Mouse (Mus musculus) ES-E14 (cell line): Measurements from ENCODE around the gene Abcg8. TPM values are rescaled to one million over a fixed set of nuclear protein-coding genes. Genes with fewer than 3 reads are reported as not detected.

Experiments
- DNase-seq: peaks from one replicate; pipeline ENCODE4 v3.0.0-alpha.2; 2013; ENCODE audit warnings: low read depth, low spot score
- H3K27ac ChIP-seq: 2 replicates; pipeline ENCODE4 v1.5.1; 2012; ENCODE audit warnings: low read depth, mild to moderate bottlenecking, low read length, moderate library complexity, mixed read lengths; ENCODE audit not compliant: poor library complexity, insufficient read depth, severe bottlenecking
- H3K36me3 ChIP-seq: 2 replicates; pipeline ENCODE4 v1.6.1; 2012; ENCODE audit warnings: mild to moderate bottlenecking, low read length, moderate library complexity, mixed read lengths; ENCODE audit not compliant: control insufficient read depth, poor library complexity, insufficient read depth, severe bottlenecking
- H3K4me1 ChIP-seq, 2 experiments: fragments of 150-350 bp in 1 of 2; sonication (generic) in 1 of 2; 2 replicates each; pipeline ENCODE4 v1.6.1; 2012; ENCODE audit warnings: low read length in 2 of 2, mild to moderate bottlenecking in 1 of 2, mixed read lengths in 1 of 2; ENCODE audit not compliant: control insufficient read depth in 2 of 2, insufficient read depth in 2 of 2, poor library complexity in 1 of 2
- H3K4me3 ChIP-seq, 2 experiments: fragments of 150-350 bp in 1 of 2; sonication (generic) in 1 of 2; 2 replicates each; pipeline ENCODE4 v1.5.1; 2012; ENCODE audit warnings: low read length in 2 of 2, low read depth in 1 of 2, mild to moderate bottlenecking in 1 of 2, mixed read lengths in 1 of 2; ENCODE audit not compliant: insufficient read depth in 1 of 2, poor library complexity in 1 of 2, severe bottlenecking in 1 of 2
- H3K9ac ChIP-seq: 2 replicates; pipeline ENCODE4 v1.6.1; 2012; ENCODE audit warnings: low read depth, mild to moderate bottlenecking, low read length, mixed read lengths; ENCODE audit not compliant: poor library complexity, insufficient read depth, severe bottlenecking
- H3K9me3 ChIP-seq: fragments of 150-350 bp; sonication (generic); 2 replicates; pipeline ENCODE4 v1.6.1; 2012; ENCODE audit warnings: low read depth, mild to moderate bottlenecking, low read length; ENCODE audit not compliant: control insufficient read depth, insufficient read depth
- CHD2 ChIP-seq: IDR thresholded peaks from 2 replicates; pipeline ENCODE4 v1.6.1; 2014; ENCODE audit warnings: mild to moderate bottlenecking, low read depth, low read length, inconsistent platforms
- HCFC1 ChIP-seq: IDR thresholded peaks from 2 replicates; pipeline ENCODE4 v1.6.1; 2012; ENCODE audit warnings: low read length, inconsistent platforms, borderline replicate concordance; ENCODE audit not compliant: insufficient read depth
- MAFK ChIP-seq: IDR thresholded peaks from 2 replicates; pipeline ENCODE4 v1.6.1; 2014; ENCODE audit warnings: mild to moderate bottlenecking, low read depth, low read length, inconsistent platforms; ENCODE audit not compliant: insufficient read depth
- ZC3H11A ChIP-seq: IDR thresholded peaks from 2 replicates; pipeline ENCODE4 v1.6.1; 2012; ENCODE audit warnings: low read depth, mild to moderate bottlenecking, inconsistent platforms, low read length, borderline replicate concordance
- ZNF384 ChIP-seq: IDR thresholded peaks from 2 replicates; pipeline ENCODE4 v1.6.1; 2012; ENCODE audit warnings: low read depth, low read length, inconsistent platforms
- in situ Hi-C, 2 experiments: fragments of 600-800 bp; cut with MboI; formaldehyde crosslinking; loops; one replicate each; pipeline ENCODE4 v1.15.1; 2025; ENCODE audit warnings: low sequenced_read_pairs in 2 of 2, inconsistent platforms in 1 of 2; ENCODE audit not compliant: unreplicated experiment in 2 of 2
- total RNA-seq: library from RNA; depleted of rRNA; stranded (reverse); fragments of 300-350 nt; gene quantifications from 2 replicates; pipeline ENCODE4 v1.2.3, GENCODE M21; 2012

The Abcg8 gene
- total RNA-seq, 1 experiment: 0.09 TPM

DNA sequence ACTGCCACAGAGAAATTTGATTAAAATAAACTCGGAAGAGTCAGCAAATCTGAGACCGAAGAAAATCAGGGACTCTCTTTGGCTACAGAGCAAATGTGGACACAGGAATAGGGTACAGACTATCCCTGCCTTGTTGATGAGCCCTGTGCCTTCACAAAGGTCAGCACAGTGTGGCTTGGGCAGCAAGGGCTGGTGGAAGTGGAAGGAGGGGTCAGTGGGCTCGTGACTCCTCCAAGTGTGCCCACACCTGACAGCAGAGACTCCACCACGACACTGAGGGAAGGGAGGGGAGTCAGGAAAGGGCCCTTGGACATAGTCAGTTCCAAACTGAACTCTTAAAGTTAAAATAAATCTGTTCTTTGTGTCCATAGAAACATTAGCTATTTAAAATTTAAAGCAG lies 38.8 kb downstream of the Abcg8 start:
- H3K9me3 ChIP-seq: no peaks in the 10 kb centered on the region
- no peak overlapping the region for H3K9ac ChIP-seq
- peaks cover 18% of the 10 kb centered on the region for H3K36me3 ChIP-seq
- in situ Hi-C loops: no loop called here
- TF ChIP-seq ZC3H11A (no peak), HCFC1 (no peak), CHD2 (no peak), ZNF384 (no peak), MAFK (no peak)
- no peak overlapping the region for H3K27ac ChIP-seq
- no peak overlapping the region for H3K4me3 ChIP-seq
- peaks cover 12 to 15% of the 10 kb centered on the region in 2 experiments for H3K4me1 ChIP-seq
- no peak for DNase-seq

DNA sequence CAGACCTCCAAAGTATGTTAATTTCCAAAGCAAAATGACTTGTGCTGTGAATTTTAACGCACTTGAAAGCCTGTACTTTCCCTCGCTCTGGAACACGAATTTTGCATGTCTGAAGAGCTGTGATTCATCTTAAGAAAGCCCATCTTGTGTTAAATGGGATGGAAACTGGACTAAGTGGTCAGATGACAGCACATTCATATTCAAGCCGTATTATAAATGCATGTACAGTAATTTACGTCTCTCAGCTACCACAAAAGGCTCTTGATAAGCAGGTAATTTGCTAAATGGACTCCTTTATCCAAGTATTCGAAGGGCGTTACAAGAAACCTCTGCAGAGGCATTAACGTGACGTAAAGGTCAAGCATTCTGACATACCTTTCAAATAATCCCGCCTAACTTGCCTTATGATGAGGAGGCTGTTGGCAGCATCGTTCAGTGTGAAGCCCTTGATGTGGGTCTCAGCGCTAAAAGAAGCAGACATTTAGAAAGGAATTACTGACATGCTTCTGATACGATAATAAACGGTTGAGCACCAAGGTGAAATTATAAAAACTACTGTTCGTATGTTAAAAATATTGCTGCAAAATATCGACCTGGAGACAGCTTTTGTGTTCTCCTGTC lies 40.3 kb downstream of the Abcg8 start:
- no peak overlapping the region for H3K27ac ChIP-seq
- no peak for TF ChIP-seq ZC3H11A
- no peak for TF ChIP-seq MAFK
- TF ChIP-seq HCFC1: no peak
- no peak for TF ChIP-seq ZNF384
- TF ChIP-seq CHD2: no peak
- no peak for DNase-seq
- no peak overlapping the region for H3K4me3 ChIP-seq
- H3K9ac ChIP-seq: no peak overlapping the region
- in situ Hi-C loops: no loop called here
- H3K4me1 ChIP-seq: peaks cover 12 to 20% of the 10 kb centered on the region in 2 experiments
- peaks cover 13% of the 10 kb centered on the region for H3K36me3 ChIP-seq
- no peaks in the 10 kb centered on the region for H3K9me3 ChIP-seq

DNA sequence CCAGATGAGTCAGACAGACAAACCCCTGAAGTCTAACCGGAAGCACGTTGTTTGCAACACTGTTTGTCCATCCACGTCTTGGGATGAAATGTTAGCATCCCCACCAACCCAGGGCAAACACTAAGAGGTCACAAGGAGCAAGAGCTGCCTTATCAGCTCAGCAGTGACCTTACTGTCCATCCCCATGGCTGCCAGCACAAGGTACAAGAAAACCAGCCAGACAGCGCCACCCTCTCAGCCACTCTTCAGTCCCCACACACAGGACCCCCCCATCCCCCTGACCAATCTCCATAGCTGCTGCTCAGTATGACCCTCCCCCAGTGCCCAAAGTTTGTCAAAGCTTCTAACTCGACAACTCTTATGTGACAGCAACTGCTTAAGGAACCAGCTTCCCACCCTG lies 41.3 kb downstream of the Abcg8 start:
- peaks cover 12 to 20% of the 10 kb centered on the region in 2 experiments for H3K4me1 ChIP-seq
- no peak for DNase-seq

DNA sequence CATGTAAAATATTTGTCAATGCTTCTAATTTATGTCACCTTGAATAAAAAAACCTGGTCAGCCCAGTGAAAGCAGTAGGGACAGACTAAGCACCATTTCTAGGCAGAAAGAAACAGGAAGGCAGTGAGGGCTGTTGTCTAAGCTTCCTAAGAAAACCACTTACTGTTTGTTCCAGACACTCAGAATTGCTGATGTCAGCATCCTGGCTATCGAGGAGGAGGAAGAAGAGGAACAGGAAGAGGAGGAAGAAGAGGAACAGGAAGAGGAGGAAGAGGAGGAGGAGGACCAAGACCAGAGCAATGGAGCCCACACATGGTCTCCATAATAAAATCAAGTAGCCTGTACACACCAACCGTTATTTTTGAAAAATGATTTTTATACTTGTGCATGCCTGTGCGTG lies 43.0 kb downstream of the Abcg8 start:
- DNase-seq: no peak
- H3K4me1 ChIP-seq: peaks cover 6 to 13% of the 10 kb centered on the region in 2 experiments; a peak in 3 of 4 replicates
- in situ Hi-C loops: no loop called here
- H3K9ac ChIP-seq: no peak overlapping the region
- no peak overlapping the region for H3K27ac ChIP-seq
- no peak overlapping the region for H3K4me3 ChIP-seq
- TF ChIP-seq ZNF384 (no peak), MAFK (peak; percentile 89), HCFC1 (no peak), ZC3H11A (no peak), CHD2 (no peak)
- H3K9me3 ChIP-seq: no peaks in the 10 kb centered on the region
- H3K36me3 ChIP-seq: peaks cover 20% of the 10 kb centered on the region

More for the DNA sequence above, 41.3 kb downstream of the Abcg8 start:
- H3K4me3 ChIP-seq: no peak overlapping the region
- no peak overlapping the region for H3K27ac ChIP-seq
- in situ Hi-C loops: no loop called here
- no peak for TF ChIP-seq MAFK
- no peak for TF ChIP-seq CHD2
- TF ChIP-seq HCFC1: no peak
- TF ChIP-seq ZC3H11A: no peak
- TF ChIP-seq ZNF384: no peak
- peaks cover 18% of the 10 kb centered on the region for H3K36me3 ChIP-seq
- H3K9ac ChIP-seq: no peak overlapping the region
- H3K9me3 ChIP-seq: no peaks in the 10 kb centered on the region
